Comparison of ENCODE assay signal across 8 mouse cellular contexts in genomic region chr13:19236340-19236739, GRCm38 (mm10).
DNase-seq lines count a peak whose midpoint lies in the region; ATAC-seq and TF ChIP-seq lines count a peak whose summit lies in the region.

No protein-coding gene starts in this region.

- no peaks in the 10 kb centered on the region for H3K9me3 ChIP-seq in neural tube, embryonic 15.5 days (replicated peaks)
- H3K9me3 ChIP-seq in liver, embryonic 12.5 days (replicated peaks), result no peaks in the 10 kb centered on the region
- no peaks in the 10 kb centered on the region for H3K9me3 ChIP-seq in stomach, postnatal 0 days (ENCODE audit: control insufficient read depth, low read length)

- H3K36me3 ChIP-seq in neural tube, embryonic 15.5 days, result no peaks in the 10 kb centered on the region
- H3K36me3 ChIP-seq in liver, embryonic 12.5 days, result no peaks in the 10 kb centered on the region
- no peaks in the 10 kb centered on the region for H3K36me3 ChIP-seq in stomach, postnatal 0 days (ENCODE audit: control insufficient read depth, insufficient read depth, low read length)

- peak; percentile 65 for TF ChIP-seq CTCF in stomach, postnatal 0 days (IDR thresholded peaks at IDR 0.05; ENCODE audit: low read depth)

- H3K27ac ChIP-seq in neural tube, embryonic 15.5 days (replicated peaks), result no peak overlapping the region
- H3K27ac ChIP-seq in liver, embryonic 12.5 days, result no peak overlapping the region
- no peak overlapping the region for H3K27ac ChIP-seq in stomach, postnatal 0 days (replicated peaks)

- H3K9ac ChIP-seq in neural tube, embryonic 15.5 days (replicated peaks), result no peak overlapping the region
- no peak overlapping the region for H3K9ac ChIP-seq in liver, embryonic 12.5 days
- no peak overlapping the region for H3K9ac ChIP-seq in stomach, postnatal 0 days (ENCODE audit: low read length)

- no peak for TF ChIP-seq EP300 in stomach, postnatal 0 days (optimal IDR thresholded peaks at IDR 0.05)

- H3K4me1 ChIP-seq in neural tube, embryonic 15.5 days, result no peaks in the 10 kb centered on the region
- H3K4me1 ChIP-seq in liver, embryonic 12.5 days, result peaks cover 7% of the 10 kb centered on the region; the same call in 1 of the 2 replicates
- no peaks in the 10 kb centered on the region for H3K4me1 ChIP-seq in stomach, postnatal 0 days (replicated peaks; ENCODE audit: control insufficient read depth, insufficient read depth)

- DNase-seq in adrenal gland, postnatal 10 days, result peak; percentile 44
- no peak for DNase-seq in adrenal gland, adult 8-10 months
- peak; percentile 22 for DNase-seq in neural tube, embryonic 10.5 days (ENCODE audit: extremely low spot score, low spot score)
- DNase-seq in stomach, postnatal 0 days (ENCODE audit: low spot score), result peak; percentile 15
- DNase-seq in urinary bladder, adult 2 months (ENCODE audit: low spot score), result no peak

- no peaks in the 10 kb centered on the region for H3K27me3 ChIP-seq in neural tube, embryonic 15.5 days (replicated peaks)
- H3K27me3 ChIP-seq in liver, embryonic 12.5 days (replicated peaks), result no peaks in the 10 kb centered on the region
- H3K27me3 ChIP-seq in stomach, postnatal 0 days (ENCODE audit: control insufficient read depth, insufficient read depth, low read length), result no peaks in the 10 kb centered on the region

- H3K4me3 ChIP-seq in neural tube, embryonic 15.5 days (replicated peaks), result no peak overlapping the region
- no peak overlapping the region for H3K4me3 ChIP-seq in liver, embryonic 12.5 days
- H3K4me3 ChIP-seq in stomach, postnatal 0 days (ENCODE audit: low read depth, low read length), result no peak overlapping the region

- H3K4me2 ChIP-seq in neural tube, embryonic 15.5 days, result no peak overlapping the region
- H3K4me2 ChIP-seq in liver, embryonic 12.5 days, result no peak overlapping the region
- H3K4me2 ChIP-seq in stomach, postnatal 0 days (replicated peaks; ENCODE audit: low read depth), result no peak overlapping the region

- ATAC-seq in neural tube, embryonic 15.5 days (ENCODE audit: low FRiP score), result no peak
- ATAC-seq in erythroid progenitor cell, adult 5-6 weeks (replicated peaks; ENCODE audit: low FRiP score, poor library complexity, severe bottlenecking), result peak; percentile 77
- ATAC-seq in liver, embryonic 12.5 days, result peak; percentile 54; the same call in 1 of the 2 replicates
- ATAC-seq in stomach, postnatal 0 days (ENCODE audit: low FRiP score, low TSS enrichment), result no peak

Comparison
In these comparisons a context has a peak if more than half of its experiments do, and no peak if none do; other contexts are left out.
1. DNase-seq: peak in adrenal gland, postnatal 10 days (single experiment), neural tube, embryonic 10.5 days (single experiment) and stomach, postnatal 0 days (single experiment); none in adrenal gland, adult 8-10 months (single experiment) and urinary bladder, adult 2 months (single experiment).
2. ATAC-seq: peak in erythroid progenitor cell, adult 5-6 weeks (single experiment) and liver, embryonic 12.5 days (single experiment); none in neural tube, embryonic 15.5 days (single experiment) and stomach, postnatal 0 days (single experiment).